Mouse (Mus musculus) kidney, adult 11 months (tissue): Measurements from ENCODE around the gene Pth2.
"Not testable (repeated sequence)": the region's sequence is repeated elsewhere in the genome, so short reads cannot be mapped to it uniquely, and the experiment has no call there.

ENCODE experiments used
- DNase-seq: peaks from one replicate; pipeline ENCODE4 v3.0.0; 2022

Gene Pth2

GRCm38 (mm10) chr7:45154096-45154992 is 26.5 kb upstream of the Pth2 start, which contains the start of the genes Pih1d1 and Aldh16a1:
Gene Pih1d1, plus strand, starts transcription at chr7:45154303.
Gene Aldh16a1, minus strand, starts transcription at chr7:45154584.
- peak; percentile 97 for DNase-seq

- DNase-seq = peak; percentile 59
Measured at GRCm38 (mm10) chr7:45154993-45155514, 25.7 kb upstream of the Pth2 start.

DNA sequence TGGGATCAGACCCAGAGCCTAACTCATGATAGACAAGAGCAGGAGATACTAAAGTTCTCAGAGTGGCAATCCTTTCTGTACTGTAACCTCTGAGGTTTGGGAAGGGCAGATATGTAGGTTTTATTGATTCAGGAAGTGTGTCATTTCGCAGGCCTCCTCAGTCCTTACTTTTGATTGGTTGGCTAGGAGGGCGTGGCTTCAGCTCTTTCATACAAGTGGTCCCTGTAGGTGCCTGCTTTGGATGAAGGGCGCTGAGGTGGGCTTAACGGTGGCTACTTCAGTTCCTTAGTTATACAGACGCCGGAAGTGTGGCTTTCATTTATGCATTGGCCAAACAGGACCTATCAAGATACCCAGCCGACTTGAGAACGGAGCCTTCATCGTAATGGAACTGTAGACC is 25.2 kb upstream of the Pth2 start:
- no peak for DNase-seq

DNA sequence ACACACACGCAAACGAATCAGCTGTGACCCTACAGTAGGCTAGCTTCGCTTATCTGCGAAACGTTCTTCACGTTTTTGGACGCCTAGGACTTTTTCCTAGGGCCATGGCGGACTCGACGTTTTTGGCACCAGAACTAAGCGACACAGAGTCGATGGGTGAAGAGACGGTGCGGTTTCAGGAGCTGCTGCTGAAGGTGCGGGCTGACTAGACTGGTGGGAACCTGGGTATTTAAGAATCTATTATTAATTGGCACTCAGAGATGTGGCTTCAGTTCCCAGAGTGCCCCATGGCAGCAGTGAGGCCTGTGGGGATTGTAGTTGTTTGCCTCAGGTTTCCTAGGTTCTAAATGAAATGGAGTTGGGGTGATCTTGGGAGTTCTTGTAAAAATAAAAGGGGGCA is 24.6 kb upstream of the Pth2 start:
- no peak for DNase-seq

DNA sequence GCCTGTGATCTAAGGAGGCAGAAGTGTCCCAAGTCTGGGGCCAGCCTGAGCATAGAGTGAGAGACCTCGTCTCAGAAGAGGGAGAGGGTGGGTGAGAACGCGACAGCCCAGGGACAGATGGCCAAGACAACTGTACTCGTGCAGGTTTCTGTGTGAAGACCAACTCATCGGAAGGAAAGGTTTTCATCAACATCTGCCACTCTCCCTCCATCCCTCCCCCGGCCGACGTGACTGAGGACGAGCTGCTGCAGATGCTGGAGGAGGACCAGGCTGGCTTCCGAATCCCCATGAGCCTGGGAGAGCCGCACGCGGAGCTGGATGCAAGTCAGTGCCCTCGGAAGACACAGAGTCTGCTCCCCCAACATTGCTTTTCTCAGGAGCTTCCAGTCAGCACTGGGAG is 23.3 kb upstream of the Pth2 start:
- no peak for DNase-seq

DNA sequence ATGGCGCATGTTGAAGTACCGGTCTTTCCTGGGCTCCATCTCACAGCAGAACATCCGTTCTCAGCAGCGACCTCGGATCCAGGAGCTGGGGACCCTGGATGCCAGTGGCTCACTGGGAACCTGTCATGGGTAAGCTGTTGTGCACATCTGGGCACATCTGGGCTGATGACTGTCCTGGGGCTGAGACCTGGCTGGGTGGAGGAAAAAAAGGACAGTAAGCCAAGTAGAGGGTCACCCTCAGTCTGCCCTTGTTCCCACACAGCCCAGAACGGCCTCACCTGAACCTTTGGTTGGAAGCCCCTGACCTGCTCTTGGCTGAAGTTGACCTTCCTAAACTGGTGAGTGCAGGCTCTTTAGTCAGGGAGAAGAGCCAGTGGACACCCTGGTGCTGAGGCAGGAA is 21.8 kb upstream of the Pth2 start:
- no peak for DNase-seq

DNA sequence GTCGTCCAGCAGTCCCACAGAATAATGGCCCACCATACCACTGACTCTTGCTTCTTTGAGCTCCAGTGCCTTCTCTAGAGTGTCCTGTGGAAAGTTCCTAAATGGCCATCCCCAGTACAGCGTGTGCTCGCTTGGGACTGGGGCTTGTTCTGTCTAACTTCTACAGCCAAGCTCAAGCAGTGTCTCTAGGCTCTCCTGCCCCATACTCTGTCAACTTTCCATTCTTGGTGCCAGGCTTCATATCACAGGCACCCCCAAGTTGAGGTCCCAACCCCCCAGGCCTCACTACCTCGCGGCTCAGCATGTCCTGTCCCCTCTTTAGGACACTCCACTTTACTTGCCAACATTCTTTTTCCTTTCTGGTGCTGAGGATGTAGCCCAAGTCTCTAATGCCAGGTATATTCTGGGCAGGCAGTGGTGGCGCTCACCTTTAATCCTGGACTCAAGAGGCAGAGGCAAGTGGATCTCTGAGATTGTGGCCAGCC is 20.4 kb upstream of the Pth2 start:
- no peak for DNase-seq

- no peak for DNase-seq
Measured at GRCm38 (mm10) chr7:45160866-45161265, 19.9 kb upstream of the Pth2 start.

DNA sequence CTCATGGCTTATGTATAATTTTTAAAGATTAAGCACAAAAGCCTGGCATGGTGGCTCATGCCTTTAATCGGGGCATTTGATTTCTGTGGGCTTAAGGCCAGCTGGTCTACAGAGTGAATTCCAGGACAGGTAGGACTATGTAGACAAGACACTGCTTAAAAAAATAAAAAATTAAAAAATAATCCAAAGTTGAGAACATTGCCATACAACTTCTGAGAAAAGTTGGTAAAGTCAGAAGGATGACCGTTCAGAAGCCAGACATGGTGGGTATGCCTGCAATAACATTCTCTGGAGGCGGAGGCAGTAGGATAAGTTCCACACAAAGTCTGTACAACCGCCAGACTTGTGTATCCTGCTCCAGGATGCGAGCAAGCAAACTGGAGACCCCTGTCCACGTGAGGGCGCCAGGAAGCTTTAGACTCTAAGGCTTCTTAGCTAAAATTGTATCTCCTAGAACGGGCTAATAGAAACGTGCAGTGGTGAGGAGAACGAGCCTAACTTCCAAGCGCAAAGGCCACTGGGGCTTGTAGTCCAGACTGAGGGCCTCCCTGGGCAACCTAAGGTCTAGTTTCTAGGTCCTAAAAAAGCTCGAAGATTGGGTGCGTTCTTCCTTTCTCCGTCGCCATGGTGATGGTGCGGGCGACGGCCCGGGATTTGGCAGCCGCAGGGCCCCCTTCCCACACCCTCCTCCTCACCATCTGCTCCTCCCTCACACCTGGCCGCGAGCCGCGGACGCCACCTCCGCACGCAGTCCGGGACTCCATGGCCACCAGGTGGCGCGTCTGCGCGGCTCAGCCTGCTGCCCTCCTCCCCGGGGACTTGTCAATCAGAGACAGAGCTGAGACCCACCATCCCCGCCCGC is 19.0 kb upstream of the Pth2 start:
- peak; percentile 86 for DNase-seq

- no peak for DNase-seq
Measured at GRCm38 (mm10) chr7:45162551-45162950, 18.2 kb upstream of the Pth2 start.

- DNase-seq = no peak
Measured at GRCm38 (mm10) chr7:45162996-45163615, 17.7 kb upstream of the Pth2 start.

GRCm38 (mm10) chr7:45163735-45164490 is 16.9 kb upstream of the Pth2 start, which contains the start of gene Slc17a7:
Gene Slc17a7, plus strand, starts transcription at chr7:45163949.
- DNase-seq = no peak

- DNase-seq = no peak
Measured at GRCm38 (mm10) chr7:45164833-45165232, 16.0 kb upstream of the Pth2 start.

GRCm38 (mm10) chr7:45165701-45166100 is 15.1 kb upstream of the Pth2 start:
- DNase-seq = no peak

- DNase-seq = no peak
Measured at GRCm38 (mm10) chr7:45166950-45167401, 13.8 kb upstream of the Pth2 start.

DNA sequence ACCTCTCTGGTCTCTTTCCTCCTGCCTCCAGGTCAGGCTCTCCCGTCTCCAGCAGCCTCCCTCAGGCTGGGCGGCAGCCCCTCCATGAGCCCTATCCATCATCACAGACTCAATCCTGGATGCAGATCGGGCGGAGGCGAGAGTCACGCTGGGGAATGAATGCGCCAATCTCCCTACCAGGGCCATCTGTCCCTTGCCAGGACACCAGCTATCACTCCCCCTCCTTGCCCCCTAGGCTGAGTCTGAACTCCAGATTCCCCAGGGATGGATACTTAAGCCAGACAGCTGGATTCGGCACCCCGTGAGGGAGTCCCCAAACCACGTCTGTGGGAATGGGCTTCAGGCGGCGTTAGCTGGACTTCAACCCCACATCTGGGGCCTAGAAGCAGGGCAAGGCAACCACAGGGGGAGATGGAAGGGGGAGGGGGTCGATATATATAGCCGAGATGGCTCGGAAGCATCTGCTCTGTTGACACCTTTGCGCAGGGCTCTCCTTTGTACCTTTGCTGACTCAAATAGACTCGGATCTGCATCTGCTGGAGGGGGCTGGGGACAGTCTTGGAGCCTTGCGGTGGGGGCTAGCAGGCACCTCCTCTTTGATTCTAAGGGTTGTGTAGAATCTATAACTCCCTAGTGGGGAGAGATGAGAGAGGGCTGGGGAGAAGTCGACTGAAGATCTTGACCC is 12.9 kb upstream of the Pth2 start:
- no peak for DNase-seq

GRCm38 (mm10) chr7:45168656-45169055 is 12.1 kb upstream of the Pth2 start:
- DNase-seq = no peak

DNA sequence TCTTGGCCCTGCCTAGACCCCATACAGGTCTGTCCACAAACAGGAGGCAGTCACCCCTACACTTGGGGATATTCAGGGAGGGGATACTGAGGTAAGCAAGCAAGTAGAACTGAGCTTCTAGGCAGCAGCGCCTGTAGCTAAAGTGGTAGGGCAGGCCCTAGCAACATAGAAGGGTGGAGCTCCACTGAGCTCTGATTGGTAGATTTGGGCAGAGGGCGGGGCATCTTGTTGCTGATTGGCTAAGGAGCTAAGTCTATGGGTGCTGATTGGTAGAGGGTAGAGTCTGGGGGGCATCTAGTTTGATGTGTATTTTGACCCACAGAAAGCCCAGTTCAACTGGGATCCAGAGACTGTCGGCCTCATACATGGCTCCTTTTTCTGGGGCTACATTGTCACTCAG is 11.3 kb upstream of the Pth2 start:
- DNase-seq = no peak

DNA sequence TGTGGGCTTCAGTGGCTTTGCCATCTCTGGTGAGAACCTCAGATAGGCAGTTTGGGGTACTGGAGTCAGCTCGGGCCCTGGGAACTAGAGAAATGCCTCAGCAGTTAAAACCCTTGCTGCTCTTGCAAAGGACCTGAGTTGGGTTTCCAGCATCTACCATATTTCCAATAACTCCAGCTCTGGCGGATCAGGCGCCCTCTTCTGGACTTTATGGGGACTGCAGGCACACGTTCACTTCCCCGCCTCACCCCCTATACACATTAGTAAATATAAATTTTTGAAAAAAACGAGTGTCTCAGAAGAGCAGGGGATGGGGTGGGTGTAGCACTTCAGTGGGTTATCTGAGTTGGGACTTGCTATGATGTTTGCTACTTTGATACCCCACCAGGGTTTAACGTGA is 7.8 kb upstream of the Pth2 start:
- DNase-seq = no peak

GRCm38 (mm10) chr7:45173772-45174171 is 7.0 kb upstream of the Pth2 start:
- DNase-seq = not testable (repeated sequence)

DNA sequence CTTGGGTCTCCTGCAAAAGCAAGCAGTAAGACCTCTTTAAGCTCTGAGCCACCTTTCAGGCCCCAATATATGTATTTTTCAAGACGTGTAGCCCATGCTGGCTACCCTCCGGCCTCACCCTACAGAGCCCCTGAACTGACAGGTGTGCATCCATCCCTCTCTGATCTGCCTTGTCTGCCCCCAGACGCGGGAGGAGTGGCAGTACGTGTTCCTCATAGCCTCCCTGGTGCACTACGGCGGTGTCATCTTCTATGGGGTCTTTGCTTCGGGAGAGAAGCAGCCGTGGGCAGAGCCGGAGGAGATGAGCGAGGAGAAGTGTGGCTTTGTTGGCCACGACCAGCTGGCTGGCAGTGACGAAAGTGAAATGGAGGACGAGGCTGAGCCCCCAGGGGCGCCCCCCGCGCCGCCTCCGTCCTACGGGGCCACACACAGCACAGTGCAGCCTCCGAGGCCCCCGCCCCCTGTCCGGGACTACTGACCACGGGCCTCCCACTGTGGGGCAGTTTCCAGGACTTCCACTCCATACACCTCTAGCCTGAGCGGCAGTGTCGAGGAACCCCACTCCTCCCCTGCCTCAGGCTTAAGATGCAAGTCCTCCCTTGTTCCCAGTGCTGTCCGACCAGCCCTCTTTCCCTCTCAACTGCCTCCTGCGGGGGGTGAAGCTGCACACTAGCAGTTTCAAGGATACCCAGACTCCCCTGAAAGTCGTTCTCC is 6.1 kb upstream of the Pth2 start:
- no peak for DNase-seq
